Mouse (Mus musculus) forelimb bud, embryonic 11.5 days (tissue): ENCODE results near the gene Kcnq2.

Experiments
- DNase-seq: peaks from one replicate; pipeline ENCODE4 v3.0.0-alpha.2; 2012; ENCODE audit warnings: low read depth, low spot score

Gene Kcnq2

GRCm38 (mm10) chr2:181104111-181104510 lies 31.0 kb downstream of the Kcnq2 start:
- no peak for DNase-seq

- no peak for DNase-seq
Measured at GRCm38 (mm10) chr2:181102161-181102560, 32.9 kb downstream of the Kcnq2 start.

GRCm38 (mm10) chr2:181101626-181102025 lies 33.5 kb downstream of the Kcnq2 start:
- no peak for DNase-seq

GRCm38 (mm10) chr2:181100087-181100486 lies 35.0 kb downstream of the Kcnq2 start:
- no peak for DNase-seq

- no peak for DNase-seq
Measured at GRCm38 (mm10) chr2:181090123-181090522, 45.0 kb downstream of the Kcnq2 start.

GRCm38 (mm10) chr2:181084997-181085396 lies 50.1 kb downstream of the Kcnq2 start:
- DNase-seq, result no peak

- DNase-seq, result no peak
Measured at GRCm38 (mm10) chr2:181083945-181084344, 51.2 kb downstream of the Kcnq2 start.

- DNase-seq, result no peak
Measured at GRCm38 (mm10) chr2:181080886-181081285, 54.2 kb downstream of the Kcnq2 start.

- DNase-seq, result no peak
Measured at GRCm38 (mm10) chr2:181079518-181079917, 55.6 kb downstream of the Kcnq2 start.

- no peak for DNase-seq
Measured at GRCm38 (mm10) chr2:181078908-181079307, 56.2 kb downstream of the Kcnq2 start.

GRCm38 (mm10) chr2:181075501-181075900 lies 59.6 kb downstream of the Kcnq2 start:
- DNase-seq, result no peak

- no peak for DNase-seq
Measured at GRCm38 (mm10) chr2:181072403-181072714, 62.7 kb downstream of the Kcnq2 start.

GRCm38 (mm10) chr2:181071706-181072402 lies 63.2 kb downstream of the Kcnq2 start:
- peak; percentile 84 for DNase-seq

- no peak for DNase-seq
Measured at GRCm38 (mm10) chr2:181070136-181070535, 65.0 kb downstream of the Kcnq2 start.

- DNase-seq, result no peak
Measured at GRCm38 (mm10) chr2:181068499-181068898, 66.6 kb downstream of the Kcnq2 start.

- no peak for DNase-seq
Measured at GRCm38 (mm10) chr2:181065827-181066226, 69.3 kb downstream of the Kcnq2 start.

GRCm38 (mm10) chr2:181060127-181060526 lies 75.0 kb downstream of the Kcnq2 start:
- DNase-seq, result peak; percentile 75

- DNase-seq, result no peak
Measured at GRCm38 (mm10) chr2:181058193-181058592, 76.9 kb downstream of the Kcnq2 start.

GRCm38 (mm10) chr2:181057341-181057740 lies 77.8 kb downstream of the Kcnq2 start:
- peak; percentile 35 for DNase-seq

- no peak for DNase-seq
Measured at GRCm38 (mm10) chr2:181052171-181052570, 82.9 kb downstream of the Kcnq2 start.

- DNase-seq, result no peak
Measured at GRCm38 (mm10) chr2:181048986-181049385, 86.1 kb downstream of the Kcnq2 start.

GRCm38 (mm10) chr2:181048252-181048945 lies 86.7 kb downstream of the Kcnq2 start:
- DNase-seq, result no peak

GRCm38 (mm10) chr2:181044001-181044400 lies 91.1 kb downstream of the Kcnq2 start:
- DNase-seq, result no peak
